Mouse (Mus musculus): ENCODE measurements around the gene B4galnt3. TPM values are rescaled to one million over a fixed set of nuclear protein-coding genes. Genes with fewer than 3 reads are reported as not detected.

Gene B4galnt3
- polyA plus RNA-seq, 1 experiment: 0.65 TPM

- H3K4me1 ChIP-seq (ENCODE audit: control insufficient read depth, insufficient read depth, low read length): no peaks in the 10 kb centered on the region; the same call in 1 of the 2 replicates
- no peak overlapping the region for H3K4me3 ChIP-seq (replicated peaks; ENCODE audit: insufficient read depth, low read depth, low read length)
- TF ChIP-seq POLR2A (IDR thresholded peaks at IDR 0.05; ENCODE audit: borderline replicate concordance, insufficient read depth, low read length) (no peak), CTCF (IDR thresholded peaks at IDR 0.05; ENCODE audit: borderline replicate concordance, insufficient read depth, low read depth, low read length) (no peak)
- H3K27me3 ChIP-seq (ENCODE audit: control insufficient read depth, insufficient read depth, low read length): no peaks in the 10 kb centered on the region
- H3K27ac ChIP-seq (ENCODE audit: insufficient read depth, low read length): no peak overlapping the region
- WGBS: 27% methylated on average over 7 of the region's 7 CpGs
- peak in 1 of 2 experiments; percentile 20 for DNase-seq
Measured at GRCm38 (mm10) chr6:120194963-120195362, 99.4 kb downstream of the B4galnt3 start.

GRCm38 (mm10) chr6:120194305-120194704, 100.1 kb downstream of the B4galnt3 start:
- Histone ChIP-seq H3K27ac (ENCODE audit: insufficient read depth, low read length) (no peak overlapping the region), H3K27me3 (ENCODE audit: control insufficient read depth, insufficient read depth, low read length) (no peaks in the 10 kb centered on the region), H3K4me3 (replicated peaks; ENCODE audit: insufficient read depth, low read depth, low read length) (no peak overlapping the region), H3K4me1 (ENCODE audit: control insufficient read depth, insufficient read depth, low read length) (no peaks in the 10 kb centered on the region; the same call in 1 of the 2 replicates)
- TF ChIP-seq POLR2A (IDR thresholded peaks at IDR 0.05; ENCODE audit: borderline replicate concordance, insufficient read depth, low read length): no peak
- TF ChIP-seq CTCF (IDR thresholded peaks at IDR 0.05; ENCODE audit: borderline replicate concordance, insufficient read depth, low read depth, low read length): no peak
- WGBS: 89% methylated on average over 10 of the region's 10 CpGs
- no peak for DNase-seq

GRCm38 (mm10) chr6:120193793-120194192, 100.6 kb downstream of the B4galnt3 start:
- no peaks in the 10 kb centered on the region for H3K27me3 ChIP-seq (ENCODE audit: control insufficient read depth, insufficient read depth, low read length)
- DNase-seq: no peak
- H3K4me1 ChIP-seq (ENCODE audit: control insufficient read depth, insufficient read depth, low read length): no peaks in the 10 kb centered on the region; the same call in 1 of the 2 replicates
- no peak overlapping the region for H3K27ac ChIP-seq (ENCODE audit: insufficient read depth, low read length)
- 64% methylated on average over 1 of the region's 1 CpGs for WGBS
- no peak overlapping the region for H3K4me3 ChIP-seq (replicated peaks; ENCODE audit: insufficient read depth, low read depth, low read length)
- TF ChIP-seq POLR2A (IDR thresholded peaks at IDR 0.05; ENCODE audit: borderline replicate concordance, insufficient read depth, low read length): no peak

DNA sequence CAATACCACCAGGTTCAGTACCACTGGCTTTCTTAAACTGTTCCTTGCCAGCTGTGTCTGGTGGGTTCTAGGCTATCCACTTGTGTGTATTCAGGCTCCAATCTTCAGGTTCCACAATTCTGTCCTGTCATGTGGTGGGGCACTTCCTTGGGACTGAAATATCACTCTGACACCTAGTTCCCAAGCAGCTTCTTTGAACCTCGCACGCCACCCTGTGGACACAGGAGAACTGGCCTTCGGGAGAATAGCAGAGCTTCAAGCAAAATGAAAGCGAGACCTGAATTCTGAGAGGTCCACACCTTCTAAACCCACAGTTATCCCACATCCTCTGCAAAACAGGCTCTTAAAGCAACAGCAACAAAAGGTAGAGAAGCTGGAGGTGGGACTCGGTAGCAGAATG, 101.2 kb downstream of the B4galnt3 start:
- Histone ChIP-seq H3K4me1 (ENCODE audit: control insufficient read depth, insufficient read depth, low read length) (no peaks in the 10 kb centered on the region; the same call in 1 of the 2 replicates), H3K27me3 (ENCODE audit: control insufficient read depth, insufficient read depth, low read length) (no peaks in the 10 kb centered on the region), H3K4me3 (replicated peaks; ENCODE audit: insufficient read depth, low read depth, low read length) (no peak overlapping the region), H3K27ac (ENCODE audit: insufficient read depth, low read length) (no peak overlapping the region)
- TF ChIP-seq POLR2A (IDR thresholded peaks at IDR 0.05; ENCODE audit: borderline replicate concordance, insufficient read depth, low read length) (no peak), CTCF (IDR thresholded peaks at IDR 0.05; ENCODE audit: borderline replicate concordance, insufficient read depth, low read depth, low read length) (peak; percentile 91)
- 36% methylated on average over 5 of the region's 5 CpGs for WGBS
- DNase-seq: peak; percentile 70 to 78

DNA sequence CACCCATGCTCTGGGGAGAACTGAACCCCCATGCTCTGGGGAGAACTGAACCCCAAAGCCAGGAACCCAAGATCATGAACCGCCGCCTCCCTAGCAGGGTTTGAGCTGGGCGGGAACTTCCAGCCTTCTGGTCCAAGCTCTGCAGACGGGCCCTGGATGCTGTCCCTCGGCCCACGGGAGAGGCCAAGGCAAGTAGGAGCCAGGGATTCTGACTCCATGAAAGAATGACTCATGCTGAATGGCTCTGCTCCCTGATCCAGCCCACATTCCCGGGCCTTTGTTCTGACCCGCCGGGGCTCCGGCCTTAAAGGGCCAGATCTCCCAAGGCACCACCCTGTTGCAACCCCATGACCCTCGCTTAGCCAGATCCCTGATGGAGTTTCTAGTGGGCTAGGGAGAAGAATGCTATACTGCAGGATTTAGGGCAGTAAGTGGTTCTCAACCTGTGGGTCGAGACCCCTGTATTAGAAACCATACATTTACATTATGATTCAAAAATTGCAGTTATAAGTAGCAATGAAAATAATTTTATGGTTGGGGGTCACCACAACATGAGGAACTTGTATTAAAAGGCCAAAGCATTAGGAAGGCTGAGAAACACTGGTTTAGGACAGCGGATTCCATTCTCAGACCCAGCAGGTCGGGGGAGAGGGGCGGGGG, 102.0 kb downstream of the B4galnt3 start:
- no peak overlapping the region for H3K27ac ChIP-seq (ENCODE audit: insufficient read depth, low read length)
- H3K27me3 ChIP-seq (ENCODE audit: control insufficient read depth, insufficient read depth, low read length): no peaks in the 10 kb centered on the region
- no peaks in the 10 kb centered on the region; the same call in 1 of the 2 replicates for H3K4me1 ChIP-seq (ENCODE audit: control insufficient read depth, insufficient read depth, low read length)
- TF ChIP-seq POLR2A (IDR thresholded peaks at IDR 0.05; ENCODE audit: borderline replicate concordance, insufficient read depth, low read length): no peak
- TF ChIP-seq CTCF (IDR thresholded peaks at IDR 0.05; ENCODE audit: borderline replicate concordance, insufficient read depth, low read depth, low read length): no peak
- peak; percentile 56 to 76 for DNase-seq
- WGBS: 19% methylated on average over 15 of the region's 15 CpGs
- H3K4me3 ChIP-seq (replicated peaks; ENCODE audit: insufficient read depth, low read depth, low read length): no peak overlapping the region

DNA sequence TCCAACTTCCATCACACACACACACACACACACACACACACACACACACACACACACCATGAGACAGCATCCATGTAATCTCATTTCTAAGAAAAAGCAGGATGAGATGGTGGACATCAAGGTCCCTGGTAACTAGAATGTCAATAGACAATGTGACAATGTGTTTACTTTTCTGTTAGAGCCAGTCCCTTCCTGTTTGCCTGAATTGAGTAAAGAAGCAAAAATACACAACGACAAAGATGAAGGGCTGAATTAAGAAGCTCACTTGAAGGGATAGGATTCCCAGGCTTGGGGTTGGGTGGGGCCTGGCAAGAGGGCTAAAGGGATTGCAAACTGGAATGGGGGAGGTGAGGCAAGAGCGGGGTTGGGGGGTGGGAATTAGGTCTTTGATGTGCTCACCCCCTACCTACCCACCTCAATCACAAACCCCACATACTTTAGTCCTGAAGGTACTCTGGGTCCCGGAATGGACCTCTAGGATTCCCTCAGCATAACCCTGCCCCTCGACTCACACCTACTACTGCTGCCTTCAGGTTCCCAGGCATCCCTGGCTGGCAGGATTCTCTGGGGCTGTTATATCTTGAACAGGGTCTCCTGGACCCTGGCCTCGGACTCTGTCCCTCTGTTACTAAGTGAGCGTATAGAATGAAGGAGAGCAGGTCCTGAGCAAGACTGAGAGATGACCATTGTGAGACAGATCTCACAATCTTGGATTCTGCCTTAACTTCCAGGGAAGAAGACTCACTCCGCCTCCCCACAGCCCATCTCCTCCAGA, 102.8 kb downstream of the B4galnt3 start:
- H3K27me3 ChIP-seq (ENCODE audit: control insufficient read depth, insufficient read depth, low read length): no peaks in the 10 kb centered on the region
- H3K27ac ChIP-seq (ENCODE audit: insufficient read depth, low read length): no peak overlapping the region; the same call in 1 of the 2 replicates
- 85% methylated on average over 7 of the region's 7 CpGs for WGBS
- H3K4me1 ChIP-seq (ENCODE audit: control insufficient read depth, insufficient read depth, low read length): no peaks in the 10 kb centered on the region; the same call in 1 of the 2 replicates
- no peak overlapping the region for H3K4me3 ChIP-seq (replicated peaks; ENCODE audit: insufficient read depth, low read depth, low read length)
- DNase-seq: no peak
- no peak for TF ChIP-seq CTCF (IDR thresholded peaks at IDR 0.05; ENCODE audit: borderline replicate concordance, insufficient read depth, low read depth, low read length)
- no peak for TF ChIP-seq POLR2A (IDR thresholded peaks at IDR 0.05; ENCODE audit: borderline replicate concordance, insufficient read depth, low read length)

- DNase-seq: peak in 1 of 2 experiments; percentile 32
- no peaks in the 10 kb centered on the region for H3K27me3 ChIP-seq (ENCODE audit: control insufficient read depth, insufficient read depth, low read length)
- H3K4me1 ChIP-seq (ENCODE audit: control insufficient read depth, insufficient read depth, low read length): no peaks in the 10 kb centered on the region; the same call in 1 of the 2 replicates
- no peak overlapping the region for H3K4me3 ChIP-seq (replicated peaks; ENCODE audit: insufficient read depth, low read depth, low read length)
- WGBS: 70% methylated on average over 4 of the region's 4 CpGs
- TF ChIP-seq POLR2A (IDR thresholded peaks at IDR 0.05; ENCODE audit: borderline replicate concordance, insufficient read depth, low read length): no peak
- no peak for TF ChIP-seq CTCF (IDR thresholded peaks at IDR 0.05; ENCODE audit: borderline replicate concordance, insufficient read depth, low read depth, low read length)
- no peak overlapping the region; the same call in 1 of the 2 replicates for H3K27ac ChIP-seq (ENCODE audit: insufficient read depth, low read length)
Measured at GRCm38 (mm10) chr6:120190912-120191311, 103.4 kb downstream of the B4galnt3 start.

All from cerebellum, adult 2 months (tissue).